Mouse (Mus musculus) cerebellum, adult 2 months (tissue): ENCODE data around the gene Gm17949. TPM values are rescaled to one million over a fixed set of nuclear protein-coding genes. Genes with fewer than 3 reads are reported as not detected.

ENCODE experiments used
- DNase-seq, 2 experiments: peaks; one replicate each; pipeline ENCODE4 v3.0.0; 2021
- H3K27ac ChIP-seq: fragments of 200-500 bp; 2 replicates; pipeline ENCODE4 v1.5.1; 2012; ENCODE audit warnings: low read length, control low read depth, inconsistent platforms; ENCODE audit not compliant: insufficient read depth
- H3K27me3 ChIP-seq: fragments of 200-500 bp; 2 replicates; pipeline ENCODE4 v1.6.1; 2012; ENCODE audit warnings: inconsistent platforms, mild to moderate bottlenecking, low read length, moderate library complexity; ENCODE audit not compliant: control insufficient read depth, insufficient read depth
- H3K4me1 ChIP-seq: fragments of 200-500 bp; 2 replicates; pipeline ENCODE4 v1.6.1; 2011; ENCODE audit warnings: low read length; ENCODE audit not compliant: control insufficient read depth, insufficient read depth
- H3K4me3 ChIP-seq: fragments of 200-500 bp; replicated peaks from 2 replicates; pipeline ENCODE3; 2011; ENCODE audit warnings: mild to moderate bottlenecking, low read depth, low read length, control low read depth; ENCODE audit not compliant: insufficient read depth
- CTCF ChIP-seq: fragments of 200-500 bp; IDR thresholded peaks from 2 replicates; pipeline ENCODE4 v1.5.1; 2011; ENCODE audit warnings: low read depth, mild to moderate bottlenecking, control low read depth, low read length, moderate library complexity, borderline replicate concordance; ENCODE audit not compliant: insufficient read depth
- POLR2A ChIP-seq: fragments of 200-500 bp; IDR thresholded peaks from 2 replicates; pipeline ENCODE4 v1.6.1; 2011; ENCODE audit warnings: low read length, control low read depth, borderline replicate concordance; ENCODE audit not compliant: insufficient read depth
- WGBS: fragments of 180-500 bp; shearing (Covaris S2); methylation state at CpG from one replicate; pipeline ENCODE4 v1.1.7; 2018; 5-methylcytosine and 5-hydroxymethylcytosine counted together
- polyA plus RNA-seq: library from polyadenylated mRNA; depleted of rRNA; stranded (reverse); fragments of >200 nt; gene quantifications from 2 replicates; pipeline ENCODE4 v1.2.3, GENCODE M21; 2012

Gm17949 gene
- polyA plus RNA-seq, 1 experiment: 0.34 TPM

DNA sequence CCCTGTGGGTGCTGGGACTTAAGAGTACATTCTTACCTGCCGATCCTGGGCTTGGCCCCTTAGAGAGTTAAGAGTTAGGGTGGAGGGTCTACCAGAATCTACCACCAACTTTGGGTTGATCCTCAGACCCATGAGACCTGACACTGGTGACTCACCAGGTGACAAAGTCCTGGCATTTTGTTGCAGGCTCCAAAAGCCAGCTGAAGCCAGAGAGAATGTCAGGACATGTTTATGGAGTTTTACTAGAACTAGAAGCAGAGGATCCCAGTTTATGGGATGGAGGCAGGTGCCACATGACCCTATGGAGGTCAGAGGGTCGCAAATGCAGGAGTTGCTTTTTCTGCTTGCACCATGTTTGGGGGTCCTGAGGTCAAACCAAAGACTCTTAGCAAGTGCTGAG lies 14.8 kb upstream of the Gm17949 start:
- TF ChIP-seq CTCF (no peak), POLR2A (no peak)
- DNase-seq: peak in 1 of 2 experiments; percentile 20
- H3K27ac ChIP-seq: peak overlapping the region; percentile 24; the same call in 1 of the 2 replicates
- no peaks in the 10 kb centered on the region for H3K27me3 ChIP-seq
- H3K4me1 ChIP-seq: no peaks in the 10 kb centered on the region
- 71% methylated on average over 2 of the region's 2 CpGs for WGBS
- no peak overlapping the region for H3K4me3 ChIP-seq

DNA sequence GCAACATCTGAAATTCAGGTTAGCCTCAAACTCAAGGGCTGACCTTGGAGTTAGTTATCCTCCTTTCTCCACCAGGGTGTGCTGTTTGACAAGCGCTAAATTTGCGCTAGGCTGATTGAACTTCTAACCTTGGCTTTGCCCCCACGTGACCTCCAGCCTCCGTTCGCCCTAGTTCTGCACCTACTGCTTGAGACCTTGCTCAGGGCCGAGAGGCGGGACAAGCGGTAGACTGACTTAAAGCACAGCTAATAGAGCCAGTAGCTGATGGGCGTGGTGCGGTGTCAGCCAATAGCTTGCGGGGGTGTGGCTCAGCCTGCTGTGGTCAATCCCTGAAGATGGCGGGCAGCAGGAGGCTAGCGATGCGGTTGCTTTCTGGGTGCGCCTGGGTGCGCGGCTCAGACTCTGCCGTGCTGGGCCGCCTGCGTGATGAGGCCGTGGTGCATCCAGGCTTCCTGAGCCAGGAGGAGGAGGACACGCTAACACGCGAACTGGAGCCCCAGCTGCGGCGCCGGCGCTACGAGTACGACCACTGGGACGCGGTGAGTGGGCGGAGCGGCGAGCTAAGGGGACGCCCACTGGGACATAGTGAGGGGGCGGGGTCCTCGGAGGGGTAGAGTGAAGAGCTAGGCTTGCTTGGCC lies 14.1 kb upstream of the Gm17949 start, which contains the start of gene Alkbh7:
TSS of gene Alkbh7 (plus strand) at position 311 of the 639 bp plus-strand sequence.
- peak within 1 kb of the TSS; percentile 40; the same call in 1 of the 2 replicates for H3K27ac ChIP-seq
- under 1% methylated on average over 38 of the region's 38 CpGs for WGBS
- peak; percentile 80 for TF ChIP-seq POLR2A
- peak; percentile 79 for TF ChIP-seq CTCF
- H3K4me1 ChIP-seq: no peaks in the 10 kb centered on the region
- peak within 1 kb of the TSS; percentile 78 for H3K4me3 ChIP-seq
- peak; percentile 93 to 96 for DNase-seq
- H3K27me3 ChIP-seq: no peaks in the 10 kb centered on the region

DNA sequence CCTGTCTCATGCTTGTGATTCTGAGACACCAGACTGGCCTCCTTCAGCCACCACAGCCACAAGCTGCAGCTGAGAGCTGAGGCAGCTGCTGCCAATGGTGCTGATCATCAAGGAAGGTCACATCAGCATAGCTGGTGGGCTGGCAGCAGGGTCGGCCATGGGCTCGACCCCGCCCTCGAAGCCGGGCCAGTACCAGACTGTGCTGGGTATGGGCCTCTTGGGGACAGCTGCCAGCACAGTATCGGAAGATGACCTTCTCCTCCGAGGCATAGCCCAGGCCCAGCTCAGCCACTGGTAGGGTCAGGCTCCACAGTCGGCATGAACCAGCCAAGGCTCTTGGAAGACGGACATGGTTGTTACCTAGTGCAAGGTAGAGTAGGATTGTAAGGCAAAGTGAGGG lies 11.9 kb upstream of the Gm17949 start:
- no peaks in the 10 kb centered on the region for H3K27me3 ChIP-seq
- DNase-seq: no peak
- TF ChIP-seq CTCF: no peak
- TF ChIP-seq POLR2A: no peak
- H3K4me1 ChIP-seq: no peaks in the 10 kb centered on the region
- 87% methylated on average over 9 of the region's 9 CpGs for WGBS
- no peak overlapping the region for H3K4me3 ChIP-seq
- H3K27ac ChIP-seq: no peak overlapping the region

DNA sequence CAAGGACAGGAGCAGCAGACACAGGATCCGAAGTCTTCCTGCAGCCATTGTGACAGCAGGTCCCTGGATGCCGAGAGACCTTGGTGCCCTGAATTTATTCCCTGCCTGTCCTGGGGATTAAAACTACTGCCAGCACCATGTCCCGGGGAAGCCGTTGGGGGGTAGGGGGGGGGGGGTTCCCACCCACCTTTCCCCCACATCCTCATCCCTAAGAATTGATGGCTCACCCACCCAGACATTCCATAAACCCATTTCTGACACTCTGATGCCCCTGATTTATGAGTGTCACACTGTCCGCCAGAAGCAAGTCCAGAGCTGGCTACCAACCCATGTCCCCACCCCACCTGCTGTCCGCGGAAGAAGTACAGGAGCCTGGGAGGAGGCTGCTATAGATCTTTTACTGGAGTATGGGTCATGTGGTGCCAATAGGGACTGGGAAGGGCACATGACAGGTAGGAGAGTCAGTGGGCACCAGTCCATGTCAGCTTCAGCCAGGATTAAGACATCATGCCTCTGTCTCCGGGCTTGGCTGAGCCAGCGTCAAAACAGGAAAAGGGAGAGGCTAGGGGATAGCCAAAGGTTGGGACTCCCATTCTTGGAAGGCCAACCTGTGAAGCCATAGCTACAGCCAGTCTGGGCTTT lies 11.2 kb upstream of the Gm17949 start, which contains the start of gene Pspn:
TSS of gene Pspn (minus strand) at position 51 of the 642 bp plus-strand sequence.
- 57% methylated on average over 9 of the region's 9 CpGs for WGBS
- DNase-seq: no peak
- TF ChIP-seq CTCF: no peak
- no peak for TF ChIP-seq POLR2A

DNA sequence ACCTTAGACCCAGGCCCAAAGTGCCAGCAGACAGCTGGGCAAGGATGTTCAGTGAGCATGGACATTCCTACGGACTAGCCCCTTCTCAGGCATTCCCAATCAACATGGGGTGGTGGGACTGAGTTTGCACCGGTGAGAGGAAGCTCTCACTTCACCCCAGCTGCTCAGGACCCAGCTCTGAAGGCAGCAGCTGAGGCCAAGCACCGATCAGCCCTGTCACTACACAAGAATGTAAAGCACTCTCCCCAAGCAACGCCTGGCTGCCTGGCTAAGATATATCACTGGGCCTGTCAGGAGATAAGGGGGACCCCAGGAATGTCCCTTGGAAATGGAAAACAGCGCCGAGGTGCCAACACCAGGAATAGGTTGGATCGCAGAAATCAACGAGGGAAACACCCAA lies 10.0 kb upstream of the Gm17949 start:
- Histone ChIP-seq H3K4me1 (no peaks in the 10 kb centered on the region), H3K27me3 (no peaks in the 10 kb centered on the region), H3K4me3 (no peak overlapping the region), H3K27ac (no peak overlapping the region)
- no peak for DNase-seq
- WGBS: 70% methylated on average over 8 of the region's 8 CpGs
- TF ChIP-seq CTCF (no peak), POLR2A (no peak)

More for the DNA sequence above, 11.2 kb upstream of the Gm17949 start, which contains the start of gene Pspn:
- Histone ChIP-seq H3K27me3 (no peaks in the 10 kb centered on the region), H3K27ac (no peak within 1 kb of the TSS), H3K4me1 (no peaks in the 10 kb centered on the region), H3K4me3 (no peak within 1 kb of the TSS)

DNA sequence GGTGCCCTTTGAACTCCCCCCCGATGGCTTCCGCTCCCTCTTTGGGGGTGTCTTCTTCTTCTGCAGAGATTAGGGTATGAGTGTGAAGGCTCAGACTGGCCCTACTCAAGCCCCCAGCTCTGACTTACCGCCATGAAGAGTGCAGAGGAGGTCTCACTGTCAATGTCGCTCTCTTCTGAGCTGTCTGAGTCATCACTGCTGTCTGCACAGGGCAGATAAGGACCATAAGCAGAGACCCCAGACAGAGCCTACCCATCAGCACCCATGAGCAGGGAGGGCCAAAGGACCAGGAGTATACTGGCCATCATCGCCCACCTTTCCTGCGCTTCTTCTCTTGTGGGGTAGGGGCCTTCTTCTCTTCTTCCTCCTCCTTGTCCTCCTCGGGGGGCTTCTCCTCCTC lies 7.3 kb upstream of the Gm17949 start:
- WGBS: 98% methylated on average over 7 of the region's 7 CpGs

DNA sequence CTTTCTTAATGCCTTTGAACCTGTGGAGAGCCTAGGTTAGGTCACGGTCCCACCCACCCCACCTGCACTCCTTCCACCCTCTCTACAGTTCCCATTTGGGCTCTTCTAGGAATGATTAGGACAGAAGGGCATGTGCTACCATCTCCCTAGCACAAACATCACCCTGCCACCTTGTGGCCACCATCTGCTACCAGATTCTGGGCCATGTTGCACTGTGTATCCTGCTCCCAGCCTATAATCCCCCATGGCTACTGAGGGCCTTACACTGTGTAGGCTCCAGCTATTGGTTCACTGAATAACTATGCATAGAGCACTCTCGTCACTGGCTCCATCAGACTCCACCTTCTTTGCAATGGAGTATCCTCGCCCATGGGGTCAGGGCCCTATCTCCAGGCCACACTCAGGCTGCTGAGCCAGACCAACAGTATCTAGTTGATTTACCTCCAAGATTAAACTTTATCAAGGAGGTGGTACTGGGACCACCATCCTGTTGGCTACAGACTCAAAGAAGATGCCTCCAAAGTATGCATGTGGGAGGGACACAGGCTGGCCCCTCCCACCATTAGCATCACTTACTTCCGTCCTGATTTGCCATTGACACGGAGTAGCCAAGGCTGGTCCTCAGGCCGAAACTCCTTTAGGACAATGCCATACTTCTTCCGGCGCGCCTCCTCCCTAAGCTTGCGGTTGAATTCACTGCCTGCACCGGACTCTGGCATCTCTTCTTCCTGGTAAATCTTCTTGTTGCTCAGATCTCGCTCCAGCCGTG lies 3.9 kb upstream of the Gm17949 start:
- TF ChIP-seq CTCF: peak; percentile 11; the same call in 1 of the 2 replicates
- no peak for TF ChIP-seq POLR2A
- H3K4me3 ChIP-seq: no peak overlapping the region
- 92% methylated on average over 13 of the region's 13 CpGs for WGBS
- no peak overlapping the region for H3K27ac ChIP-seq
- no peaks in the 10 kb centered on the region for H3K27me3 ChIP-seq
- no peaks in the 10 kb centered on the region for H3K4me1 ChIP-seq
- no peak for DNase-seq

More for the DNA sequence above, 7.3 kb upstream of the Gm17949 start:
- DNase-seq: no peak
- H3K27me3 ChIP-seq: no peaks in the 10 kb centered on the region
- no peak for TF ChIP-seq POLR2A
- TF ChIP-seq CTCF: no peak
- H3K4me1 ChIP-seq: no peaks in the 10 kb centered on the region
- H3K4me3 ChIP-seq: no peak overlapping the region
- no peak overlapping the region for H3K27ac ChIP-seq

DNA sequence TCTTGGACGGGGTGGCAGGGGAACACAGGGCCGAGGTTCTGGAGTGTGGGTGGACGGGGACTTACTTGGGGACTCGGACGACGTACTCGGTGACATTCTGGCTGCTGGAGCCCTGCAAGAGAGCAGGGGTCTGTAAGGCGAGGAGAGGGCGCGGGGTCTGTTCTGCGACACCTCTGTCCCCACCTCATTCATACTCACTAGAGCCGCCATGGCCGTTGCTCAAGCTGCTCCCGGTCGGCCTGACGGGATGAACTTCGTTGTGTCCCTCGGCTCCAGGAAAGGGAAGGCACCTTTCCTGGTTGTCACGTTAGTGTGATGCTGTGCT lies 396 bp upstream of the Gm17949 start:
- H3K4me3 ChIP-seq: peak overlapping the region; percentile 96
- under 1% methylated on average over 19 of the region's 19 CpGs for WGBS
- TF ChIP-seq CTCF: no peak
- no peak for TF ChIP-seq POLR2A
- H3K27me3 ChIP-seq: no peaks in the 10 kb centered on the region
- H3K4me1 ChIP-seq: no peaks in the 10 kb centered on the region
- H3K27ac ChIP-seq: peak overlapping the region; percentile 12; the same call in 1 of the 2 replicates
- DNase-seq: no peak
